Mouse (Mus musculus) megakaryocyte, adult 5-6 weeks (primary cell): ENCODE results near the gene Stam2. TPM values are rescaled to one million over a fixed set of nuclear protein-coding genes. Genes with fewer than 3 reads are reported as not detected.

Experiments used
- ATAC-seq: 2 replicates; pipeline ENCODE4 v1.8.0; 2016; ENCODE audit warnings: mild to moderate bottlenecking, inconsistent platforms; ENCODE audit not compliant: poor library complexity, severe bottlenecking
- total RNA-seq, 2 experiments: library from RNA; stranded (forward) in 1 of 2; stranded (reverse) in 1 of 2; fragments of 153-499, 151-499 nt in 1 of 2; fragments of 221-1000, 200-1000 nt in 1 of 2; gene quantifications; 2 replicates each; pipeline versions ENCODE4 v1.2.3 to v1.2.4; 2015 to 2017

Gene Stam2
- total RNA-seq (2015) (32.3 and 33.2 TPM in 2 replicates), total RNA-seq (2017) (30.8 and 31.8 TPM in 2 replicates)

DNA sequence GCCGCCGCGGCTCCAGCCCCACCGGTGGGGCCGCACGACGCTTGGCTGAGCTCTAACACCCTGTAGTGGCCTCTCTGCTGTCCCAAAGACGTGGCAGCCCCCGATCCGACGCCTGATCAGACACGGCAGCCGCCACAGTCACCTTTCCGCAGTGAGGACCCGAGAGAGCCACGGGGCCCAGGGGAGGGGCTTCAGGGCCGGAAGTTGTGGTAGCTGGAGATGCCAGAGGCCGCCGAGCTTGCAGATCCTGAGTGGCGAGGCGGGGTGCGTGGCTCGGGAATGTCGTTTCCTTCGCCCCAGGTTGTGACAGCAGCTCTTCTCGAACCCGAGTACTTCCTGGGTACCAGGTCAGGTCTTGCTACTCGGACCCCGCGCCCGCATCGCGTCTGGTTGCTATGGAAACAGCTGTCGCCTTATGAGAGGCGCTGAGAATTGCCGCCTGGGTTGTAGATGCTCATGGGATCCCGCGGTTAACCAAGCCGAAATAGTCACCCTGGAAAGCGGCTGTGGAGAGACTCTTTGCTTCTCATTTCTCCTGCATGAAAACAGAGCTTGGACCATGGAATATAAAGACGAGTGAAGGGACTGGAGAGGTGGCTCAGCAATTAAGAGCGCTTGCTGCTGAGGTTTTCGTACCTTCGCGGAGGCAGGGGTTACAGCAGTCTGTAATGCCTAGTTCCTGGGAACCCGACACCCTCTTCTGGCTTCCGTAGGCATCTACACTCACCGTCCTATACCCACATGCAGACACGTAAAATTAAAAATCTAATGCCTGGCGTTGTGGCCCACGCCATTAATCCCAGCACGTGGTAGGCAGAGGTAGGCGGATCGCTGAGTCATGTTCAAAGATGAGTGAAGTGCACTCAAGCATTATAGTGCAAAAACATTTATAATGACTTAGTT lies at the start of gene Stam2:
Gene Stam2, minus strand, starts transcription at position 26 of the 903 bp plus-strand sequence.
- peak; percentile 95 for ATAC-seq

DNA sequence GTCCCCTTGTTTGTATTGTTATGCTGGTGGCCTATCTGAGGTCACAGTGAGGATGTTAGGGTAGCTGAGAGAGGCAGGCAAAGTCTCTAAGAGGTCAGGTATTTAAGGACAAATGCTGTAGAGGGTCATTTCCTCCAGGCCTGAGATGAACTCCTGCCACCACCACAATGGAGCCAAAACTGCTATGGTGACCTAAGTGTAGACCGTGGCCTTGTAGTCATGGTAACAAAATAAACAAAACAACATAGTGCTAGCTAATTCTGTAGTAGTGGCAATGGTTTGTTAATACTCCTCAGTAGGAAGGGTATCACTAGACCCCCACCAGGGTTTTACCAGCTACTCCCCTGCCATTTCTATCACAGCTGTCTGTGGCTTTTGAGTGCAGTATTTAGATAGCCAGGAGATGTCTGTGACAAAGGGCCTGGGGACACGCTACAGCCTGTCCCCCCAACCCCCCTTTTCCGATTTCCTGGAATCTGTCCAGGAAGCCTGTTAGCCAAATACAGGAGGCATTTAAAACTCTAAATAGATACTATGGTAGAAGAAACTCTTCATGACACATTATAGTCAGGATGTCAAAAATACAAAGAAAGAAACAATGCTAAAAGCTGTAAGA lies 43.1 kb upstream of the Stam2 start:
- ATAC-seq = no peak

DNA sequence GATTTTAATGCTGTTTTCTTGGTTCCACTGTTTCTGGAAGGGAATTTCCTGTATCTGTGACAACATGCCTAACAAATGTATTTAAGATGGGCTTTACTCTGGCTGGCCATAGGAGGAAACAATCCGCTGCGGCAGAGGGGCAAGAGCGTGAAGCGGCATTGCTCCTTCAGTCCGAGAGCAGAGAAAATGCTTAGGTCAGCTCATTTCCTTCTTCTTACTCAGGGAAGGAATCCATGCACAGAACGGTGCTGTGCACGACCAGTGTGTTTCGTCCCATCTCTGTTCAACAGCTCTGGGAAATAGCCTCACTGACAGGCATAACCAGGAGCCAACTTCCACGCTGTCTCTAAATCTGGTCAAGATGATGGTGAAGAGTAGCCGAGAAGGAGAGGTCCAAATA lies 37.9 kb upstream of the Stam2 start:
- no peak for ATAC-seq

GRCm38 (mm10) chr2:52779381-52779780 lies 37.3 kb upstream of the Stam2 start:
- no peak for ATAC-seq

DNA sequence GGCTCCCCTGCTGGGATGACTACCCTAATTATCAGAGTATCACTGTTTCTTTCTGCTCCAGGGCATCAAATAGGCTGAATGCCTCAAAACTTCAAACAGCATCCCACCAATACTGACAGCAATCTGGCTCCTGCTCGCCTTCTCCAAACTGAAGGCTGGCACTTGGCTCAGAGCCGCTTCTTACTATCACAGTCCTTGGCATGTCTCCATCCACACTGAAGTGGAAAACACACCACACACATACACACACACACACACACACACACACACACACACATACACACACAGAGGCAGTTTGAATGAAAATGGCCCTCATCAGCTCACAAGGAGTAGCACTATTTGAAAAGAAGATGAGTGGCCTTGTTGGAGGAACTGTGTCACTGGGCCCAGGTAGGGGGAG lies 35.8 kb upstream of the Stam2 start:
- ATAC-seq = no peak

DNA sequence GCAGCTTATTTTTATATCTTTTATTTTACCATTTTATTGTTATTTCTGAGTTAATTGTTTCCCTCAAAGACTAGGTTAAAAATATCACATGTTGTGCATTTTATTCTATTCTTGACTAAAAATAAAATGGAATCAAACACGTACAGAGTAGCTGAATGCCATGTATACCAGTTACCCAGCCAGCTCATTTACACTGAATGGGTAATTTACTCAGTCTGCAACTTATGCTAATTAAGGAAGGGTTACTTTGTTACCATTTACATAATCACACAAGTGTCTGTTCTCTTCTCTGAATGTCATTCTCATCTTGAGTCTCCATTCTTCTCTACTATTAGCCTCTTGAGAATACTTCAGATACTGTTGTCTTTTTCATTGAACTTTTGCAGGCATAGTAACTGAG lies 32.3 kb upstream of the Stam2 start:
- no peak for ATAC-seq

DNA sequence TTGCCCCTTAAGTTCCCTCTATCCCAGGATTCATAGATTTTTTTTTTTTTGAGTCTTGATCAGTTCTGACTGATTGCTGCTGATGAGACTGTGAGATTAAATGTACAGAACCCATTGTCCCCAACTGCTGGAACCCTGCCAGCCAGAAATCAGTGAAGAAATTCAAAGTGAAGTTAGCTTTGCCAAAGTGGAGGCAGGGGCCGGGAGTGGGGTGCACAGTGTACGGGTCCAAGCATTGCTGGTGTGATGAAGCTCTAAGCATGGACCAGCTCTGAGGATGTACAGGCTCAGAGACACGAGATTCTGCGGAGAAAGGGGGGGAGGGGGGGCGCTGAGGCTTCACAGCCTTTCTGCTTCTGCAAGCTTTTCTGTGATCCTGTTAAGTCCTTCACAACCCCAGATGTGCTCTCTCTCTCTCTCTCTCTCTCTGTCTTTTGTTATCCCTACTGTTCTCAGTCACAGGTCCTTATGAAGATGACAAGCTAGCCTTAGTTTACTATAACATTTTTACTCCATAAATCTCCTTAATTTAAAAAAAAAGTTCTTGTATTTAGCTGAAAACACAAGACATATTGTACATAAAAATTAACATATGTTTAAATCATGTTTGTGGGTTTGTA lies 30.8 kb upstream of the Stam2 start:
- no peak for ATAC-seq

- ATAC-seq = peak; percentile 51
Measured at GRCm38 (mm10) chr2:52765130-52765529, 23.0 kb upstream of the Stam2 start.

GRCm38 (mm10) chr2:52763891-52764290 lies 21.8 kb upstream of the Stam2 start:
- no peak for ATAC-seq

GRCm38 (mm10) chr2:52763040-52763736 lies 21.1 kb upstream of the Stam2 start:
- ATAC-seq = peak; percentile 91

DNA sequence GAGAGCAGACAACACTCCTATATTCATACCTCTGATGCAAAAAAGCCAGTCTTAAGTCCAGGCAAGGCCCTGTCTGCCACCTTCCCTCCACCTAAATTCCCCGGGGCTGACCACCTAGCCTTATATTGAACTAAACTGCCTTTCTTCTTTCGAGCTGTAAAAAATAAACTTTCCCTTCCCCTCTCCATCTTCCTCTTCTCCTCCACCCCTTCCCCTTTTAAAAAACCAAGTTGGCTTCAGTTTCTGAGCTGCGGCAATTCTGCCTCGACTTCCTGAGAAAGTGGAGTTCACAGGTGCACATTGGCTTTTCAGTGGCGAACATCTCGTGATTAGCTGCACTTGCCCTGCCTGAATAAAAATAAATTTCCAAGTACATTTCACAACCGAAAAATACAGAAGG lies 20.4 kb upstream of the Stam2 start:
- peak; percentile 70 for ATAC-seq

DNA sequence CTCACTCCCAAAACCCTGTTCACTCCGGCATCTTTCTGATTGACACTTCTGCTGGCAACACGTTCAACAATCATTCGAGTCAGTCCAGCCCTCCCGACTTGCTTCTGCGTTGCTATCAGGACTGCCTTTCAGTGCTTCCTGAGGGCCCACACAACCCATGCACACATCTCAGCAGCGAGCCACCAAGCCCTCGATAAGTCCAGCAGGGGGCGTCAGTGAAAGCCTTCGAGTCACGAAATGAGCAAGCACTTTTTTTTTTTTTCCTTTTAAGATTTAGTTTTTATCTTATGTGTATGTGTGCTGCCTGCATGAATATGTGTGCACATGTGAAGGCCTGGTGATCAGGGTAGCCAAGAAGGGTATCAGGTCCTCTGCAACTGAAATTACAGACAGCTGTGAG lies 16.5 kb upstream of the Stam2 start:
- peak; percentile 36; the same call in 1 of the 2 replicates for ATAC-seq

DNA sequence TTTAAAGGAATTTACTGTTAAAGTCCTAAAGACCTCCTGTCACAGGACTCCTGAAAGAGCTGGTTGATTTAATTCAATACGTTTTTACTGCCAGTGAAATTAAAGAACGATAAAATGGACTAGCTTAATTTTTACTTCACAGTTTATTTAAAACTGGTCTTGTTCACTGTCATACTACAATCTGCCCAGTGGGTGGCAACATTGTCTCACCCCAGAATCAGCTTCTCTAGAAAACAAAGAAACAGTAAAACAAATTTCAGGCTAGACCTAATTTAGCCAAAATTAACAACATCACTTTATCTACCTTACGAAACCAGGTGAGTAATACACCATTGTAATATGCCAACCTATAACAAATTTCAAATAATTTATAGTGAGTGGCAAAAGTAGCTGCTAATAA lies 14.6 kb upstream of the Stam2 start:
- peak; percentile 80 for ATAC-seq

DNA sequence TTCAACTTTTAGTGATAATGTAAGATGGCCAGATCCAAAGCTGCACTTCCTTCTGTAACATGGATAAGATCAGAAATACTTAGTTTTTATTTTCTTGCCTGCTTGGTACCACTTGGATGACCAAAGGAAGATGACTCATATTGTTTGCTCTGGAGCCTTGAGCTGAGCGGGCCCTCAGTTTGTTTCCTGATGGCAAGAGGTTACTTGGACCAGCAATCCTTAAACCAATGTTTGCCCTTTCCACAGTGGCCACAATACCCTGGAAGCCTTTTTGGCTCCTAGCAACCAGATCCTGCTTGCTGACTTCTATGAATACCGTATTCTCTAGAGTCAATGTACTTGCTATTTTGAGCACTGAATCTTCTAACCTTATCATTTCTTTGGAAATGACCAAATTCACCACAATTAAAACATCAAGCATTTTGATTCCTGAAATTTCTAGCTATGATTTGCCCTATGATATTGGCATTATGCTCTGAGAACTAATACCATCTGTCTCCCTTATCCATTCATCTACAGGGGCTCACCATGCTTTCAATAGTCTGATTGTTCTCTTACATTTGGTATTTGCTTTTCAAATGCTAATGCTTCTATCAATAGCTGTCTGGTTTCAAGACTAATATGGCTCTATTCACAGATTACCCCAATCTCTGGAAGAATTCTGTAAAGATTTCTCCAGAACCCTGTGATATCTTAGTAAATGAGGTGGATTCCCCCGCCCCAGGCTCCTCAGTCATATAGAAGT lies 11.7 kb upstream of the Stam2 start:
- no peak for ATAC-seq

DNA sequence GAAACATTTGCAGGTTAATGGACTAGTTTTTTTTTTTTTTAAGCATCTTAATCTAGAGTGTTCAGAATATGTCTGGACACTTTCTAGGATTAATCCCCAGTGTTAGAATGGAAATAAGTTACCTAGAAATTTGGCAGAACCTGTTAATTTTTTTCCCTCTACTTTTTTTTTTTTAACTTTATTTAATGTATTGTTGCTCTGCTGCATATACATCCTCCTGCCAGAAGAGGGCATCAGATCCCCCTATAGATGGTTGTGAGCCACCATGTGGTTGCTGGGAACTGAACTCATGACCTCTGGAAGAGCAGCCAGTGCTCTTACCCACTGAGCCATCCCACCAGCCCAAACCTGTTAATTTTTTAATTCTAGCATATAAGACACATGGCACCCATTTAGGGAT lies 2.0 kb upstream of the Stam2 start:
- ATAC-seq = no peak

- peak; percentile 77 for ATAC-seq
Measured at GRCm38 (mm10) chr2:52741681-52742255, 313 bp downstream of the Stam2 start.

DNA sequence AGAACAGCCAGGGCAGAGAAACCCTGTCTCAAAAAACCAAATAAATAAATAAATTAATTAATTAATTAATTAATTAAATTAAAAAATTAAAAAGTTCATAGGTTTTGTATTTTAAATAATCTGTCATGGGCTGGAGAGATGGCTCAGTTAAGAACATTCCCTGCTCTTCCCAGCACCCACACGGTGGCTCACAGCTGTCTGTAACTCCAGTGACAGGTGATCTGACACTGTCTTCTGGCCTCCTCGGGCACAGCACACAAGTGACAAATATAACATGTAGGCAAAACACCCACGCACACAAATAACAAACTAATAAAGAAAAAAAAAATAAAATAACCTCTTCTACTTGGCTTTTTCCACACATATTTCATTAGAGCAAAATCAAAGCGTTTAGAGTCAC lies 1.5 kb downstream of the Stam2 start:
- ATAC-seq = no peak

- ATAC-seq = 0 out of 2 replicates have a peak, but pooled peaks have one; percentile 15
Measured at GRCm38 (mm10) chr2:52734504-52734903, 7.6 kb downstream of the Stam2 start.

GRCm38 (mm10) chr2:52733659-52734058 lies 8.4 kb downstream of the Stam2 start:
- no peak for ATAC-seq

DNA sequence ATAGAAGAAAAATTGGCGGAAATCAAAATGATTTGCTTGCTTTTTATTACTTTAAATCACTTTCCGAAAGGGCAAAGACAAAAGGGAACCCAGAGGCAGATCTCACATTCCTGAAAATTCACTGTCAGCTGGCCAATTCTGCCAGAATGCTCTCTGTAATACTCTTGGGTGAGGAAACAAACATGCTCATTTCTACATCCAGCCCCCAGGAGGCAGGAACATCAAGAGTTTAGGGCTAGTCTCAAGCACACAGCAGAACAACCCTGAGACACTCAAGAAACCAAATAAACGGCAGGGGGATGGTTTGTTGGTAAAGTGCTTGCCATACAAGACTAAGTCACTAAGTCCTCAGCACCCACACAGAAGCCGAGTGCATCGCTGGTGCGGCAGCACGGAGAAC lies 9.5 kb downstream of the Stam2 start:
- no peak for ATAC-seq
